Mouse (Mus musculus) neural tube, embryonic 14.5 days (tissue): ENCODE data around the gene Mgrn1. TPM values are rescaled to one million over a fixed set of nuclear protein-coding genes. Genes with fewer than 3 reads are reported as not detected.

ENCODE experiments used
- ATAC-seq: fragments of 200-750 bp; cut with Nextera tagmentation; 2 replicates; pipeline ENCODE4 v1.8.0; 2017; ENCODE audit warnings: low read depth, mild to moderate bottlenecking, moderate TSS enrichment, moderate library complexity
- H3K27ac ChIP-seq: fragments of 300-500 bp; sonication (generic); 2 replicates; pipeline ENCODE4 v1.5.1; 2014; ENCODE audit warnings: low read depth, mild to moderate bottlenecking, control low read depth, low read length, moderate library complexity, mixed read lengths
- H3K27me3 ChIP-seq: fragments of 300-500 bp; sonication (generic); 2 replicates; pipeline ENCODE4 v1.6.1; 2014; ENCODE audit warnings: low read length; ENCODE audit not compliant: control insufficient read depth, insufficient read depth
- H3K36me3 ChIP-seq: fragments of 300-500 bp; sonication (generic); 2 replicates; pipeline ENCODE4 v1.6.1; 2014; ENCODE audit warnings: low read length, mixed read lengths; ENCODE audit not compliant: control insufficient read depth, insufficient read depth
- H3K4me1 ChIP-seq: fragments of 300-500 bp; sonication (generic); 2 replicates; pipeline ENCODE4 v1.6.1; 2014; ENCODE audit warnings: low read length; ENCODE audit not compliant: control insufficient read depth, insufficient read depth
- H3K4me2 ChIP-seq: fragments of 300-500 bp; sonication (generic); 2 replicates; pipeline ENCODE4 v1.6.1; 2014; ENCODE audit warnings: mild to moderate bottlenecking, low read depth, low read length, control low read depth
- H3K4me3 ChIP-seq: fragments of 300-500 bp; sonication (generic); 2 replicates; pipeline ENCODE4 v1.5.1; 2014; ENCODE audit warnings: low read depth, low read length, control low read depth, mixed read lengths
- H3K9ac ChIP-seq: fragments of 300-500 bp; sonication (generic); replicated peaks from 2 replicates; pipeline ENCODE4 v1.6.1; 2014; ENCODE audit warnings: low read depth, mild to moderate bottlenecking, control low read depth, low read length, mixed read lengths
- H3K9me3 ChIP-seq: fragments of 300-500 bp; sonication (generic); 2 replicates; pipeline ENCODE4 v1.6.1; 2016; ENCODE audit warnings: low read length; ENCODE audit not compliant: control insufficient read depth
- WGBS: fragments of 180-500 bp; shearing (Covaris S2); extraction: QIAGEN DNeasy Blood & Tissue Kit; methylation state at CpG from one replicate; pipeline ENCODE4 v1.1.7; 2014; 5-methylcytosine and 5-hydroxymethylcytosine counted together
- polyA plus RNA-seq: library from polyadenylated mRNA; unstranded; fragments of >200 nt; fragmentation: Nextera tagmentation; extraction: Ambion mirVana; gene quantifications from 2 replicates; pipeline ENCODE4 v1.2.1, GENCODE M21; 2014

Mgrn1 gene
- polyA plus RNA-seq, 1 experiment from 2014 or later: 128 TPM

GRCm38 (mm10) chr16:4974521-4974920, 88.5 kb downstream of the Mgrn1 start:
- no peak overlapping the region for H3K4me2 ChIP-seq
- no peak for ATAC-seq
- 72% methylated on average over 5 of the region's 5 CpGs for WGBS
- H3K9me3 ChIP-seq: no peaks in the 10 kb centered on the region
- H3K4me1 ChIP-seq: no peaks in the 10 kb centered on the region
- no peak overlapping the region for H3K9ac ChIP-seq
- H3K27ac ChIP-seq: no peak overlapping the region
- H3K27me3 ChIP-seq: no peaks in the 10 kb centered on the region
- no peak overlapping the region for H3K4me3 ChIP-seq
- no peaks in the 10 kb centered on the region for H3K36me3 ChIP-seq

DNA sequence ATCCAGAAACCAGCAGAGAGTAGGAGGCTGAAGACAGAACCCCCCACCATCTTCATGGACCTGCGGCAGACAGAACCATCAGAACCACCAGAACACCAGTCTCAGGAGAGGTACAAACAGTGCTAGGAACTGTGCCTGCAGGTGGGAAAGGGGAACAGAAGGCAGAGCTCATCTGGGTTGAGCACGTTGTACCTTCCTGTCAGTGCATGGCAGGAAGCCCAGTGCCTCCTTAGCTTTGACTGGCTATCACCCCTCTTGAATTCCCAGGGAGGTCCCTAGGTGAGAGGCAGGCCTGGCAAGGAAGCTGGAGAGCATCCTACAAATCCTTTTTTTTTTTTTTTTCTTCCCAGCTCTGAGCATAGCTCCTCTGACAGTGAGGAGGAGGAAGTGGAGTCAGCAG, 90.1 kb downstream of the Mgrn1 start:
- H3K27ac ChIP-seq: no peak overlapping the region
- no peak for ATAC-seq
- WGBS: 83% methylated on average over 2 of the region's 2 CpGs

GRCm38 (mm10) chr16:4978275-4979051, 92.4 kb downstream of the Mgrn1 start:
- ATAC-seq: no peak
- 70% methylated on average over 5 of the region's 5 CpGs for WGBS
- Histone ChIP-seq H3K27ac (no peak overlapping the region), H3K36me3 (no peaks in the 10 kb centered on the region), H3K4me1 (no peaks in the 10 kb centered on the region), H3K4me2 (no peak overlapping the region), H3K4me3 (no peak overlapping the region), H3K27me3 (no peaks in the 10 kb centered on the region), H3K9ac (no peak overlapping the region), H3K9me3 (no peaks in the 10 kb centered on the region)

More for the DNA sequence above, 90.1 kb downstream of the Mgrn1 start:
- H3K27me3 ChIP-seq: no peaks in the 10 kb centered on the region
- no peak overlapping the region for H3K4me3 ChIP-seq
- H3K4me2 ChIP-seq: no peak overlapping the region
- no peak overlapping the region for H3K9ac ChIP-seq
- H3K36me3 ChIP-seq: no peaks in the 10 kb centered on the region
- H3K9me3 ChIP-seq: no peaks in the 10 kb centered on the region
- H3K4me1 ChIP-seq: no peaks in the 10 kb centered on the region

DNA sequence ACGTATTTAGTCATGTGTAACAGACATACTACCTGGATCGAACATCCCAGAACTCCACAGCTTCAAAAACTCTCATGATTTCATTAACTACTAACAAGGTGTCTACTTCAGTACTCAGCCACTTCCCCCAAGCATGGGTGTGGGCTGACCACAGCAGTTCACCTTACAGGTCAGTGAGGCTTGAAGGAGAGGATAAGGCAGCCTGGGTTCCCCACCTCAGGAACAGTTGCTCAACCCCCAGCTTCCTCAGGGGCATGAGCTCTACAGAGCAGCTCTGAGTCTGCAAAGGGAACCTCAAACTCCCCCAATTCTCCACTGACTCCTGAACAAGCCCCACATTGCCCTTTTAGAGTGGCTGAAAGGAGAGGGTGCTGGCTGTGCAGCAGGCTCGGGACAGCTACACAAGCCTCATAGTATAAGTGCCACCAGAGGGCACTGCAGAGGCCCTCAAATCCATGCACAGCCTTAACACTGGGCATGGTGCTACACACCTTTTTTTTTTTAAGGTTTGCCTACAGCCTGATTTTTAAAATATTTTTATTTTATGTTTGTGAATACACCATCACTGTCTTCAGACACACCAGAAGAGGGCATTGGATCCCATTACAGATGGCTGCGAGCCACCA, 93.8 kb downstream of the Mgrn1 start:
- no peak overlapping the region for H3K9ac ChIP-seq
- H3K27ac ChIP-seq: no peak overlapping the region
- no peak overlapping the region for H3K4me2 ChIP-seq
- H3K4me3 ChIP-seq: no peak overlapping the region
- no peaks in the 10 kb centered on the region for H3K9me3 ChIP-seq
- no peaks in the 10 kb centered on the region for H3K4me1 ChIP-seq
- 69% methylated on average over 4 of the region's 4 CpGs for WGBS
- no peak for ATAC-seq
- H3K27me3 ChIP-seq: no peaks in the 10 kb centered on the region
- no peaks in the 10 kb centered on the region for H3K36me3 ChIP-seq

GRCm38 (mm10) chr16:4984717-4985116, 98.7 kb downstream of the Mgrn1 start:
- Histone ChIP-seq H3K9ac (no peak overlapping the region), H3K4me3 (no peak overlapping the region), H3K27me3 (no peaks in the 10 kb centered on the region), H3K9me3 (no peaks in the 10 kb centered on the region), H3K4me1 (no peaks in the 10 kb centered on the region), H3K27ac (no peak overlapping the region), H3K36me3 (no peaks in the 10 kb centered on the region), H3K4me2 (no peak overlapping the region)
- no peak for ATAC-seq
- 95% methylated on average over 12 of the region's 12 CpGs for WGBS

Other genes starting within 250 kb of the Mgrn1 start
- gene Vasn, start 246.3 kb upstream of the Mgrn1 start, polyA plus RNA-seq: 4.4 and 6.3 TPM in 2 replicates
- 55.0 and 61.9 TPM in 2 replicates for gene Dnaja3, start 246.3 kb upstream of the Mgrn1 start, polyA plus RNA-seq
- 28.0 and 28.6 TPM in 2 replicates for gene Coro7, start 206.5 kb upstream of the Mgrn1 start, polyA plus RNA-seq
- 57.2 and 63.7 TPM in 2 replicates for gene Nmral1, start 166.9 kb upstream of the Mgrn1 start, polyA plus RNA-seq
- 106 and 126 TPM in 2 replicates for gene Hmox2, start 159.9 kb upstream of the Mgrn1 start, polyA plus RNA-seq
- 125 TPM in 2 replicates for gene Cdip1, start 96.0 kb upstream of the Mgrn1 start, polyA plus RNA-seq
- gene 4930562C15Rik, start 50.8 kb upstream of the Mgrn1 start, polyA plus RNA-seq: 0.85 and 0.86 TPM in 2 replicates
- gene Ubald1, start 5.9 kb upstream of the Mgrn1 start, polyA plus RNA-seq: 63.6 and 65.0 TPM in 2 replicates
- 135 and 140 TPM in 2 replicates for gene Nudt16l1, start 52.5 kb downstream of the Mgrn1 start, polyA plus RNA-seq
- gene Anks3, start 78.0 kb downstream of the Mgrn1 start, polyA plus RNA-seq: 62.2 and 62.5 TPM in 2 replicates
- not detected in 2 replicates for gene Sept12, start 111.6 kb downstream of the Mgrn1 start, polyA plus RNA-seq
- gene Smim22, start 121.0 kb downstream of the Mgrn1 start, polyA plus RNA-seq: not detected in 2 replicates
- gene Rogdi, start 127.3 kb downstream of the Mgrn1 start, polyA plus RNA-seq: 171 and 200 TPM in 2 replicates
- gene Glyr1, start 163.6 kb downstream of the Mgrn1 start, polyA plus RNA-seq: 102 and 165 TPM in 2 replicates
- 14.4 and 16.7 TPM in 2 replicates for gene Ubn1, start 163.8 kb downstream of the Mgrn1 start, polyA plus RNA-seq
- 0.35 and 0.37 TPM in 2 replicates for gene Ppl, start 246.2 kb downstream of the Mgrn1 start, polyA plus RNA-seq